Mouse (Mus musculus) neutrophil, adult 5-6 weeks (primary cell): Measurements from ENCODE around the gene Map4k1. TPM values are rescaled to one million over a fixed set of nuclear protein-coding genes. Genes with fewer than 3 reads are reported as not detected.

ENCODE experiments used
- ATAC-seq: fragments of 151-379, 151-347 bp; 2 replicates; pipeline ENCODE4 v1.8.0; 2017; ENCODE audit warnings: mild to moderate bottlenecking, moderate TSS enrichment; ENCODE audit not compliant: insufficient number of reproducible peaks, poor library complexity, low FRiP score, severe bottlenecking; ENCODE audit errors: extremely low read depth
- total RNA-seq: library from RNA; stranded (forward); fragments of 200-1000 nt; gene quantifications from 2 replicates; pipeline ENCODE4 v1.2.3, GENCODE M21; 2017

Map4k1 gene
- total RNA-seq, 1 experiment from 2014 or later, result 132 TPM

DNA sequence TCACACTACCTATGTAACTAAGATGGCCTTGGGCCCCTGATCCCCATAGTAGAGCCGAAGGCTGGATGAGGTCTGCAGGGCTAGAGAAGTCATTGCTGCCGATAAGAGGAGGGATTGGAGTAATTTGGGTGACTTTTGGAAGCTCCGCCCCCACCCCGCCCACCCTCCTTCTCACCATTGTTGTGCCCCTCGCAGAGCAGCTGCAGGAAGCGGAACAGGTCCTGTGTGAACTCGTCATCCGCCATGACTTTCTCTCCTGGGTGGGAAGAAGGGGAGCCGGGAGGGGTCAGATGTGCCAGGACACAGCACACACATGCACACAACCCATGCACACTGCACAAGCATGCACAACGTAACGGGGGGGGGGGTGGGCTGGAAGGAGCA is 61.8 kb downstream of the Map4k1 start:
- no peak for ATAC-seq

DNA sequence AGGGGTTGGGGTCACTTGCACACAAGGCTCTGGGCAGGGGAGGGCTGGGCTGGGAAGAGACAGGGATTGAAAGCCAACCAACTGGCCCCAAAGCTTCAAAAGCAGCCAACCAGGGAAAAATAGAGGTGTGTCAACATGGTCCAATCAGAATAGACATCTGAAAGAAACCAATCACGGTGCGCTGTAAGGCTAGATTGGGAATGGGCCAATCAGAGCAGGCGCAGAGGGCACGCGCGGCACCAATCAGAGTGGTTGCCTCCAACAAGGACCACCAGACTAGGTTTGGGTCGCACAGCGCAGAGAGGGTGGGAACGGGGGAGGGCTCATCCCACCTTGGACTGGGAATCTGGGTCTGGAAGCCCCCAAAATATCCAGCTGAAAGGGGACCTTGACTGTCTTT is 62.5 kb downstream of the Map4k1 start:
- ATAC-seq, result no peak

GRCm38 (mm10) chr7:29046533-29046932 is 64.7 kb downstream of the Map4k1 start:
- ATAC-seq, result no peak

DNA sequence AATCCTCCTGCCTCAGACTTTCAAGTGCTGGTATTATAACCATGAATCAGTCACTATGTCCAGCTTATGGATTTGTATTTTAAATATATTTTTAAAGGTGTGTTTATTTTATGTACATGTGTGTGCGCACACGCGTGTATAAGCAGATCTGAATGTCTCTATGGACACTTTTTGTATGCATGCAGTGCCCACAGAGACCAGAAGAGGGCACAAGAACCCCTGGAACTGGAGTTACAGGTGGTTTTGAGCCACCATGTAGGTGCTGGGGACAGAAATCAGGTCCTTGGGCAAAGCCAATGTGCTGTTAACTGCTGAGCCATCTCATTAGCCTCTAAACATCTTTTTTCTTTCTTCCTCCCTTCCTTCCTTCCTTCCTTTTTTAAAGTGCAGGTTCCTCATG is 66.2 kb downstream of the Map4k1 start:
- no peak for ATAC-seq

DNA sequence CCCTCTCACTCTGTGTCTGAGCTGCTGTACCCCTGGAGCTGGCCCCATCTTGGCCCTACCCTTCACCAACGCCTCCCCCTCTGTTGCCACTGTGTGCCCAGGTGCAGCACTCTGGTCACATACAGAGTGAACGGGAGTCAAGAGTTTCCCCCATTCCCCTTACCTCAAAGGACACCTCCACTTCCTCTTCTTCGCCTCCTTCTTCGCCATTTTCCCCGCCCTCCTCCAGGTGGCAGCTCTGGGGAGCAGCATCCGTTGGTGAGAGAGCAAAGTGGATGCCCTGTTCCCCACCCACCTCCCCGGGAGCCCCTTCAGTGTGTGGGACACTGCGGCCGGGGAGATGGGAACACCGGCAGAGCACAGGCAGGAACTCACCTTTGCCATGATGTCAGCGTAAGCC is 66.8 kb downstream of the Map4k1 start:
- ATAC-seq, result no peak

DNA sequence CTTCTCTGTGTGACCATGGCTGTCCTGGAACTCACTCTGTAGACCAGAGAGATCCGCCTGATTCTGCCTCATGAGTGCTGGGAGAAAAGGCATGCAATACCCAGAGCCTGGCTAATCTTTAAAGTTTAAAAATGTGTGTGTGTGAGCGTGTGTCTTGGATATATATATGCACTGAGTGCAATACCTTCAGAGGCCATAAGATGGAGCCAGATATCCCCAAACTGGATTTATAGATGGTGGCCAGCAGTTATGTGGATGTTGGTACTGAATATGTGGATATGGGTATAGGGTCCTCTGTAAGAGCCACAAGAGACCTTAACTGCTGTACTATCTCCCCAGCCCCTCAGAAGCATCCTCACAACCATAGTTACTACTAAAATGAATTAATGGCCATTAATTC is 68.9 kb downstream of the Map4k1 start:
- ATAC-seq, result no peak

DNA sequence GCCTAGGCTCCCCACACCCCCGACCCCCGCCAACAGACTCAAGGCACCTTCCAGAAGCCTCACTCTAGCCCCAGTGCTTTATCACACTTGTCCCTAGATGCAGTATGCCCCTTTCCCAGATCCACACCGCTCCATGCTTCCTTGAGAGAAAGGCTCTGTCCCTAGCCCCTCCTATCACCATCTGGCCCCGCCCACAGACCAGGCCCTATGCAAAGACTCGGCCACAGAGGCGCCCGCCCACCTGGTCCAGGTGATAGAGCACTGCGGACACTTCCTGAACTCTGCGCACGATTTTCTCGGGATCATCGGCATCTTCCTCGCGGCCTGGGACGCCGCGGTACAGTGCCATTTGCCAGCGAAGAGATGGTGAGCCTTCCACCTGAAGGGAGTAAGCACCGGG is 71.0 kb downstream of the Map4k1 start:
- no peak for ATAC-seq

Other genes with a start within 250 kb of the Map4k1 start
- gene Mrps12, start 240.2 kb upstream of the Map4k1 start, total RNA-seq, result 18.0 and 19.4 TPM in 2 replicates
- 5.9 and 6.1 TPM in 2 replicates for gene Sars2, start 240.1 kb upstream of the Map4k1 start, total RNA-seq
- not detected in 2 replicates for gene Ccer2, start 225.9 kb upstream of the Map4k1 start, total RNA-seq
- 39.3 and 45.8 TPM in 2 replicates for gene Sirt2, start 215.3 kb upstream of the Map4k1 start, total RNA-seq
- 23.5 and 24.3 TPM in 2 replicates for gene Nfkbib, start 214.5 kb upstream of the Map4k1 start, total RNA-seq
- gene Rinl, start 193.1 kb upstream of the Map4k1 start, total RNA-seq, result 95.7 and 108 TPM in 2 replicates
- 300 and 326 TPM in 2 replicates for gene Hnrnpl, start 173.5 kb upstream of the Map4k1 start, total RNA-seq
- gene Ech1, start 156.8 kb upstream of the Map4k1 start, total RNA-seq, result 43.8 and 45.0 TPM in 2 replicates
- 25.1 and 34.3 TPM in 2 replicates for gene Lgals4, start 148.2 kb upstream of the Map4k1 start, total RNA-seq
- gene Lgals7, start 118.2 kb upstream of the Map4k1 start, total RNA-seq, result not detected in 2 replicates
- gene Capn12, start 100.6 kb upstream of the Map4k1 start, total RNA-seq, result 0.25 TPM in 1 of 2 replicates, not detected in the other
- 29.7 and 36.4 TPM in 2 replicates for gene Actn4, start 19.7 kb upstream of the Map4k1 start, total RNA-seq
- gene Eif3k, start 186 bp upstream of the Map4k1 start, total RNA-seq, result 191 and 195 TPM in 2 replicates
- gene Ryr1, start 143.1 kb downstream of the Map4k1 start, total RNA-seq, result 0.61 and 1.0 TPM in 2 replicates
- 108 and 138 TPM in 2 replicates for gene Rasgrp4, start 152.8 kb downstream of the Map4k1 start, total RNA-seq
- gene Fam98c, start 174.2 kb downstream of the Map4k1 start, total RNA-seq, result 23.3 and 26.8 TPM in 2 replicates
- 0.47 TPM in 1 of 2 replicates, not detected in the other for gene Ggn, start 188.2 kb downstream of the Map4k1 start, total RNA-seq
- gene Spred3, start 188.4 kb downstream of the Map4k1 start, total RNA-seq, result 0.58 and 0.98 TPM in 2 replicates
- 122 and 123 TPM in 2 replicates for gene Psmd8, start 198.7 kb downstream of the Map4k1 start, total RNA-seq
- gene Catsperg1, start 232.0 kb downstream of the Map4k1 start, total RNA-seq, result 0.98 and 3.6 TPM in 2 replicates